Mouse (Mus musculus) heart, adult 9 months (tissue): ENCODE results near the gene Elavl1.
"Not testable (repeated sequence)": the region's sequence is repeated elsewhere in the genome, so short reads cannot be mapped to it uniquely, and the experiment has no call there.

Source experiments
- DNase-seq, 2 experiments: peaks; one replicate each; pipeline ENCODE4 v3.0.0; 2022; ENCODE audit warnings: low spot score in 2 of 2

Gene Elavl1

DNA sequence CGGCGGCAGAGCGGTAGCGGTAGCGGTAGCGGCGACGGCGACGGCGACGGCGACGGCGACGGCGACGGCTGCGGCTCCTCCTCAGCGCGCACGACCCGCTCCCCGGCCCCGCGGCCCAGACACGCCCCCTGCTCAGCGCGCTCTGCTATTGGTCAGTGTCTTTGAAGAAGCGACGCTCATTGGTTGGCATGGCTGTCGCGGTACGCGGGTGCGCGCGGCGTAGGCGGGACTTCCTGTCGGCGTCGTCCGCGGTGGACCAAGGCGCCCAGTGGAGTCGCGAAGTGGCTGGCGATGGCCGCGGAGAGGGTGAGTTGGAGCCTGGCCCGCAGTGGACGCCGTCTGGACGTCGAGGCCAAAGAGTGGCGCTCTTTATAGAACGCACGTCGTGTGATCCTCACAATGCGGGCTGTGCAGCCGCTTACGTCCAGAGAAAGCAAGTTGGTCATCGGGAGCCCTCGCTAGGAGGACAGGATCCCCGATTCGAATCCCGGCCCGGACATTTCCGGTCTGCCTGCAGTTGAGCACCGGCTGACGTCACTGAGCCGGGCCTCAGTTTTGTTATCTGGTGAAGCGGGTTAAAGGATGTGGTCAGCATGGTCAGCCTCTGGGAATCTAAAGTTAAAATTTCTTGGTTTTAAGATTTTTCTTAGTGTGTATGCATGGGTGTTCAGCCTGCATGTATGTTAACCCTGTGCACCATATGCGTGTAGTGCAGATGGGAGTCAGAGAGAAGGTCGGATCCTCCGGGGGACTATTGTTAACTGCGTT lies at the start of gene Elavl1, which contains the start of gene Ccl25:
Gene Elavl1, minus strand, starts transcription at position 431 of the 768 bp plus-strand sequence.
Gene Ccl25, plus strand, starts transcription at position 228 of the 768 bp plus-strand sequence.
- peak; percentile 96 for DNase-seq

DNA sequence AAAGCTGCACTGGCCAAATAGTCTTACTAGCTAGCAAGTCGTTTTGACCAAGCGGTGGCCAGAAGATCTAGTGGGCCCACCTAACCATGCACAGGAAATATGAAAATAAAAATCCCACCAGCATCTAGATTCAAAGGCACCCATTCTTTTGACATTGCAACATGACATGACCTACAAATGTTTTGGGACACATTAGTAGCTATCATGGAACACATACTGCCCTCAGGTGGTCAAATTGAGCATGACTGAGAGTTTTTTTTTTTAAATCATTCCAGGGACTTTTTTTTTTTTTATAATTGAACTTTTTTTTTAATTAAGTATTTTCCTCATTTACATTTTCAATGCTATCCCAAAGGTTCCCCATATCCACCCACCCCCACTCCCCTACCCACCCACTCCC lies 47.4 kb upstream of the Elavl1 start:
- DNase-seq: no peak

DNA sequence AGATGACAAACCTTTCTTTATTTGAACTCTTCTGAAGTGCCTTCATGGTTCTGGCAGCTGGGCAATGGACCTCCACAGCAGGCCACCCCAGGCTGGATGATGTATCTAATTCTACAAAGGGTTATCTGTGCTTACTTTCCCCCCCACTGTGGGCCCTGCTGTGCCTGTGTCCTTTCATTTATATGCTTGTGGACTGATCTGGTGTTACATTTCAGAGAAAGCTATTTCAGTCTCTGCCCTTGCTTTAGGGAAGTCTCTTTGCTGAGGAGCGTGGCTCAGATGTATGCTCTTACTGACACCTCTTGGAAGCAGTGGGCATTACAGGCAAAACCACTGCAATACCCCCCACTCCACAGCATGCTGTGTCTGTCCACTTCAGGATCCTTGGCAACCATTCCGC lies 44.9 kb upstream of the Elavl1 start:
- peak; percentile 32 to 55 for DNase-seq

DNA sequence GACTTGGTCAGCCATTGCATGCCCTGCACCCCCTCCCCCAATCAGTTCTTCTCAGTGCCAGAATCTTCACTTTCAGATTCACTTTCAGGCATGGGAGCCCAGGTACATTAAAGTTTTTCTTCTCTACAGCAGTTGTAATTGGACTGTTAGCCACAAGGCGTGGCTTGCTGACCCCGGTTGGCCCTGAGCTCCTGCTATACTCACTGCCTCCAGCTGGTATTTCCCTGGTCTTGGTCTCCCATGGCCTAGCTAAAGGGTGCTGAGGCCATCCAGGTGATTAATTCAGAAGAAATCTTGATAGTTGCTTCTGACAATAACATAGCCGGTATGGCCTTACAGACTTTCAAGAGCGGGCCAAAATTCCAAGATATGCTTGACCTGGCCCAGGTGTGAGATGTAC lies 43.3 kb upstream of the Elavl1 start:
- DNase-seq: no peak

DNA sequence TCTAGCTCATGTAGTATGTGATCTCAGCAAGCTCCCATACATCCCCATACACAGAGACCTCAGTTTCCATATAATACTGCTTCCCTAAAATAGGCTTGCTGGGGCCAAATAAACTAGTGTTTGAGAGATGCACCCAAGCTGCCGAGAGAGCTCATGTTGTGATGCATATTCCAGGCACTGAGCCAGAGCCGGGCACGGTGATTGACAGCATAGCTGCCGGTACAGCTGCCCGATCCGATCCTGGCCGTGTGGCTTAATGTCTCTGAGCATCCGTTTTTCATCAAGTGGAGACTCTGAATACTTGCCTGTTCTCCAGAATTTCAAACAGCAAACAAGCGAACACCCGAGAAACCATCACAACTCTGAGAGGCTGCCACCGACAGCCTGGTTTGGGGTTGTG lies 42.6 kb upstream of the Elavl1 start:
- no peak for DNase-seq

DNA sequence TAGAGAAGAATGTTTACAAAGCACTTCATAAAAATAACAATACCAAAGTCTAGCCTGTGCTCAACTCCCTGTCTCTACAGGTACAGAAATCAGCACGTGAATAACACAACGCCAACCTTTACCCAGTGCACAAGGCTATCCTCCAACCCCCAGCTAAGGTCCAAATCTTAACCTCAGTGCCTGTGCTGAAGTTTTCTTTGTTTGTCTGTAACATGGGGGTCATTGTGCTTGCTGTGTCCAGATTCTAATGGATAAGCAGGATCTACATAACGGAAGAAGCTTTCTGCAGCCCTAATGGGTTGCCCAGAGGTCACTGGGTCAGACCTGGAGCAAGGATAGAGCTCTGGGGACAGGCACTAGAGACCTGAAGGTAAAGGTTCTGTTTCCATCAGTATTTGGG lies 41.0 kb upstream of the Elavl1 start:
- DNase-seq: no peak

DNA sequence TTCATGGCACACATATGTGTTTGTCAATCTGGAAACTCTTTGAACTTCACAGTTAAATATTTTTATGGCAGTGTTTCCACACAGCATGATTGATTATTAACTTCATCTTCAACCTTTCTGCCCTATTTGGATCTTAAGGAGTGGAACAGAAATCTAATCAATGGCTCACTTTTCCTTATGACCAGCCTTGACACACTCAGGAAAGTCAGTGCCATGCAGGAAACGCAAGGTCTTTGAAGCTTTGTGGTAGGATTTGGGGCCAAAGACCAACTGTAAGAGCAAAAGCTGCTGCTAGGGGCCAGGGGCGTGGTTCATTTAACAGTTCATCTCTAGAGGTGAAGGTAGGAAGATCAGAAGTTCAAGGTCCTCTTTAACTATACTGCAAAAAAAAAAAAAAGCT lies 35.7 kb upstream of the Elavl1 start:
- DNase-seq: no peak

DNA sequence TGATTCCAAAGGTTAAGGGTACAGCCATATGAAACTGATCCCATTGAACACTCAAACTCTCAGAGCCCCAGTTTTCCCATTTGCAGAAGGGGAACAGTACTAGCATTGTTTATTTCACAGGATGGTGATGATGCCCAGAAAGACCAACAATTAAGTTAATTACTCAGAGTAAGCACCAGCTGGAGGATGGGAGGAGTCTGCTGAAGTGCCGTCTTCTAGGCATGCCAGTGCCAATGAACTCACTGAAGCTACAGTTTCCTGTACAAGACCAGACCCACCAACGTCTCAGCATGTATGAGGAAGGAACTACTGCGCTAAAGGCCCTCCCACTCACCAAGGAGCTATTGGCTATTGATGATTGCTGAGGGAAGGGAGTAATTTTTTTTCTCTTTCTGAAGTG lies 34.1 kb upstream of the Elavl1 start:
- DNase-seq: no peak

DNA sequence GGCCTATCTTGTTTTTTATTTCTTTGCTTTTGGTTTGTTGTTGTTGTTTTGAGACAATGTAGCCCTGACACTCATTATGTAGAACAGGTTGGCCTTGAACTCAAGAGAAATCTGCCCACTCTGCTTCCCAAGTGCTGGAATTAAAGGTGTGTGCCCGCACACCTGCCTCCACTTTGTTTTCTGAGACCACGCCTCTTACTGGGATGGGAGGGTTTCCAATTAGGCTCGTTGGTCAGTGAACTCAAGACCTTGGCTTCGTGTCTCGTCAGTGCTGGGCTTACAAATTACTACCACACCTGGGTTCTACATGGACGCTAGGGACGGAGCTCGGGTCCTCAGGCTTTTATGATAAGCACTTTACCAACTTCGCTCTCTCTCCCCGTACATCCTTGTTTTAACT lies 30.2 kb upstream of the Elavl1 start:
- DNase-seq: no peak

DNA sequence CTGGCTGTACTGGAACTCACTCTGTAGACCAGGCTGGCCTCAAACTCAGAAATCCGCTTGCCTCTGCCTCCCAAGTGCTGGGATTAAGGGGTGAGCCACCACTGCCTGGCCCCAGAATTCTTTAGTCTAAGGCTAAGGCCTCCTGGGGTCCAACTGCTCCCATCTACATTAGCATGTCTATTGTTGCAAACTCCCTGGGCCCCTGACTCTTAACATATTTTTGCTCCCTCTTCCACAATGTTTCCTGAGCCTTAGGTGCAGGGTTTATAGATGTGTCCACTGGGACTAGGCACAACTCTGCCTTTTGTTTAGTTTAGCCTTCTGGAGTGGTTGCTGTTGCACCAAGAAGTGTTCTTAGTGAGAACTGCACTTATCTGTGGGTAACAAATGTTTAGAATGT lies 29.3 kb upstream of the Elavl1 start:
- DNase-seq: no peak

DNA sequence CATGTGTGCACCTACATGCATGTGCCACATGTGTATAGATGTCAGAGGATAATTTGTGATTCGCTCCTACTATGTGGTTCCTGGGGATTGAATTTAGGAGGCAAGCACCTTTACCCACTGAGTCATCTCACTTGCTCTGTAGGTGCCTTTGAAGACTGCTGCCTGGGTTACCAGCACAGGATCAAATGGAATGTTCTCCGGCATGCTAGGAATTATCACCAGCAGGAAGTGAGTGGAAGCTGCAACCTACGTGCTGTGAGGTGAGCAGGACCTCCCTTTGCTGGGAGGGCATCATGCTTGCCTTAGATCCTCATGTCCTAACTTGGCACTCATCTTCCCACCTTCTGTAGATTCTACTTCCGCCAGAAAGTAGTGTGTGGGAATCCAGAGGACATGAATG lies 28.5 kb upstream of the Elavl1 start:
- DNase-seq: no peak

DNA sequence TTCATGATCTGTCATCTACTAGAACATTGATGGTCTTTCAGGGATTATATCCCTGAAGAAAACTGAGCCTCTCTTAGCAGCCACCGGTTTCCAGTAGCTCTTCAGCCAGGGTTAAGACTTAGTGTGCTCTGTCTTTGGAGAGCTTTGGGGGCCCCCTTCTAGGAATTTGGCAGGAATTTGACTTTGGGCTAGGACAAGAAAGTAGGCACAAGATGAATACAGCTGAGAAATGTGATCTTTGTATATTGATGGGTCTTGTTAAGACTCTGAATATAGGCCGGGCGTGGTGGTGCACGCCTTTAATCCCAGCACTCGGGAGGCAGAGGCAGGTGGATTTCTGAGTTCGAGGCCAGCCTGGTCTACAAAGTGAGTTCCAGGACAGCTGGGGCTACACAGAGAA lies 27.3 kb upstream of the Elavl1 start:
- DNase-seq: not testable (repeated sequence)

DNA sequence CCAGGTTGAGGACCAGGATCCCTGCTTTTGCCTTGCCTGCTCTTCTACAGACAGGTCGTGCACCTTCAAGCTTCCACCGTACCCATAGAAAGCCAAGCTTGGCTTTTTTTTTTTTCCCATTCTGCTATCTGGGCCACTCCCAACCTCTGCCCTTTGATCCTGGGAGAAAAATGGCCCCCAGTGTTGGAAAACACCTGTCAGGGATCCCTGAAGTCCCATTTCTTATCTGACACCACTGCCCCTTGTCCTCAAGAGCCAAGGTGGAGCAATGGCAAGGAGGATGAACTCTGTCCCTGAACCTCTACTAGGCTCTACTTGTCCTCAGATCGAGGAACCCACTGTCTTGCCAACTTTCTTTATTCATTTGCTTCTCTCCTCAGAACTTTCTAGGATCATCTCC lies 25.4 kb upstream of the Elavl1 start:
- DNase-seq: no peak

DNA sequence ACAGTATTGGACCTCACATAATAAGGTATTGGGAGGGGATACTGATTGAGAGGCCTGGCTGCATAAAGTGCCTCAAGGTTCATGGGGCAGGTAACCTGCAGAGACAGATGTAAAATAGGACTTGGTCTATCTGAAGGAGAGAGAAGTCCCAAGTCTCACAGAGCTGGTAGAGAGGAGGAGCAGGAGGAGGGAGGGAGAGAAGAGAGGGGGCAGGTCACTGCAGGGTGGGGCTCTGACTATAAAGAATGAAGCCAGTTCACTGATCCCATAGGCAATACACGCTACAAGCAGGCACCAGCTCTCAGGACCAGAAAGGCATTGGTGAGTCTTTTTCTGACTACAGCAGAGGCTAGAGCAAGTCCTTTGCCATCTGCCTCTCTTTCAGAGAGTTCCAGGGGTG lies 24.1 kb upstream of the Elavl1 start:
- DNase-seq: no peak

DNA sequence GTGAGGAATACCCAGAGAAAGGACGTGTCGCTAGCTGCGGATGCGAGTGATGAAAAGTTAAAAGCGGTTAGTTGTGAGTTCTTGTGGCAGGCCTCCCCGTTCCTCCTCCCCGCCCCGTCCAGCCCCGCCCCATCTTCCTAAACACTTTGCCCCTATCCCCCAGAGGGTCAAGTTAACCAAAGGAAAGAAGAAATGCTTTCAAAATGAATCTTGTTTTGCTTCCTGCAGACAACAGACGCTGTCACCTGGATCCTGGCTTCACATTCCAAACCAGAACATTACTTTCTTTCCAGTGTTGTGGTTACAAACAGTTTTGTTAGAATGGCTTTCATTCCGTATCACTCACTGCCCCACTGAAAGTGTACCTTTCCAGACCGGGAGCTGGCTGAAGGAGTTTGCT lies 23.1 kb upstream of the Elavl1 start:
- no peak for DNase-seq

DNA sequence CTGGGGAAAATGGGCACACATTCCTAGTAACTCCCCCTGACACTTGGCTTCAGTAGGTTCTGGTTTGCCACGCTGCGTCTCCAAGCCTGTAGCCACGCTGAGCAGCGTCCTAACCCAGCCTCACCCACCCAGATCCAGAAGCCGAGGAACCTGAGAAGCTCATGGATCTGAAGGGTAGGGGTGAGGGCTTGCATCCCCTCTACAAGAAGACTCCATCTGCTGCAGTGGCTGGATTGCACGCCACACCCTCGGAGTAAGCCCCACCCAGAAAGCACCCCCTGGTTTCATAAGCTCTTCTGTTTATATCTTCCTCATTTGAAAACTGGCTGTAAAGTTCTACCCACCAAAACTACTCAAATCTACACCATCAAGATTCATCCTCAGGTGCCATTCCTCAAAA lies 22.4 kb upstream of the Elavl1 start:
- no peak for DNase-seq

DNA sequence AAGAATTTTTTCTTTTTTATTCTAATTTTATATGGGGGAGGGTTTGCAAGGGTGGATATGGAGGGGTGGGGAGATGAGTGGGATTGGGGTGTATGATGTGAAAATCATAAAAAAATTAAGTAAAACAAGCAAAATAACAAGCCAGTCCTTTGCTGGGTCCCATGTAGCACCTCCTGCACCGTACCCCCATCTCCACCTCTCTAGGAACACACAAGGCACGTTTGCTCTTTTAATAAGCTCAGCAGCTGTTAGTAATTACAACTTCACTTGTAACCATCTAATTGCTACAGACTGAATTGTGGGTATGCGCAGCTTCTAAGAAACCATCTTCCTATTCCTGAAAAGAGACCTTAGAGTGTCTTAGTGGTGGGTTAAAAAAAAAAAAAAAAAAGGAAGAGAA lies 15.0 kb upstream of the Elavl1 start:
- DNase-seq: no peak

DNA sequence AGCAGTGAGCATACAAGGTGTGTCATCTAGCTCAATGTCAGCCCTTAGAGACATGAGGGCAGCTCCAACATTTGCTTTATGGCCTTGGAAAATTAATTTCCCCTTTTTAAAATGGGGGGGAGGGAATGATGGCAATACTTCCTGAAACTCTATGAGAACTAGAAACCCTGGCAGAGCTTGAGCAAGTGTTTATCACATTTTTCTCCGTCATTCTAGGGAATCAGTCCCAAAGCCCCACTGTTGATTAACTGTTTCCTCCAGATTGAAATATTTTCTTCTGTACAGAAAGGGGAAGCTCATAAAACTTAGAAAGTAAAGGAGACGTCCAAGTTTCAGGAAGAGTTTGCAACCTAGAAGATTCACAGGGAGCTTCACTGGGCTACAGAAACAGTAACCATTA lies 10.5 kb upstream of the Elavl1 start:
- DNase-seq: no peak

DNA sequence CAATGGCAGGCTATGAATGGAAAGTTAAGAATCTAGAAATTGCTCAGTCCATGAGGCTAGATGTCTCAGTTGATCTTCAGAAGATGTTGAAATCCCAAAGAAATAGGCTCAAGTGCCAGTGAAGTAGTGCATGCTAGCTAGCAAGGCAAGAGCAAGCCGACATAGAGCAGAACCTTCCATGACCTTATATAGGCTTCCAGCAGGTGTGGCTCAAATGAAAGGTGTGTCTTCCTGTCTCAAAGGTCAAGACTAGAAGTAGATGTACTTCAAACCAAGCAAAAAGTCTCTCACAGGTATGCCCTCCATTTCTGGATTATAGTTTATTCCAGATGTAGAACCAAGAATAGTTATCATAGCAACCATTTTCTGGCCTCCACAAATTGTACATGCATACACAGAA lies 8.8 kb upstream of the Elavl1 start:
- DNase-seq: no peak

DNA sequence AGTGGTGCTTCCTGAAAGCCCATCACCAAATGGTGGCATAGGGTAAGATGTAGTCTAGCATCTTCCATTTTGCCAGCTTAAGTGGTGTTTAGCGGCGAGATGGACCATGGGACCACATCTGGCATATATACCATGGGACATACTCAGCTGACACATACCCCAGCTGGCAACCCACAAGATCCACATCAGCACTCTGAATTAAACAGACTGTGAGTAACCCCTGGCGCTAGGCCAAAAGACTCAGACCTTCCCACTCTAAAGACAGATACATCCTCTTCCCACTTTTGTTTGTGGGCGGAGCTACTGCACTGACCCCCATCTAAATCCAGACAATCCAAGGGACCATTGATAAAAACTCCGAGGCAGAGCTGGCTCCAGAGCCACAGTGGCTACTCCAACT lies 3.8 kb upstream of the Elavl1 start:
- DNase-seq: no peak

DNA sequence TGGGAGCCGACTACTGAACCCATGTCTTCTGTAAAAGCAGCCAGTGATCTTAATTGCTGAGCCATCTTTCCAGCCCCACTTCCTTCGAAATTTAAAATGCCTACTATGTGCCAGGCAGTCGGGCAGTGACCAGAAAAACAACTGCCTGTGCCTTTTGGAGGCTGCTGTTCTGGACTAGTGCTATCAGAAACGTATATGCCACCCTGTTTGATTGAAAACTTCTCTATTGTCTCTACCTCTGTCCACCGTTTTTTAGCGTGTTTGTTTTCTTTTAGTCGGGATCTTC lies 481 bp upstream of the Elavl1 start:
- DNase-seq: no peak

DNA sequence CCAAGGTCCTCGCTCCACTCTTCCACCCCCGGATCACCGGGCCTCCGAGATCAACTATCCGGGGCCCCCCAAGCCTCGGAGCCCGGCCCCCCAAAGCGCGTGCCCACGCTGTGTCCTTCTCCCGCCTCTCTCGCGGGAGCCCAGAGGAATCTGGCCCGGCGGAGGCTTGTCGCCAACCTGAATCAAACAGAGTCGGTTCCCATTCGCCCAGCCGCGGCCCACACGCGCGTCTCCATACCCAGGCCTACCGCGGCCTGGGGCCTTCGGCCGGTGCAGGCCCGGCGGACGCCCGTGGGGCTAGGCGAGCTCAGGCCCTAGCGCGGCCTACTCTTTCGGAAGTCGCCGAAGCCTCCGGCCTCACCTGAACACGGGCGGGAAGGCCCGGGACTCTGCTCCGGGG lies 688 bp downstream of the Elavl1 start:
- DNase-seq: peak in 1 of 2 experiments; percentile 55

DNA sequence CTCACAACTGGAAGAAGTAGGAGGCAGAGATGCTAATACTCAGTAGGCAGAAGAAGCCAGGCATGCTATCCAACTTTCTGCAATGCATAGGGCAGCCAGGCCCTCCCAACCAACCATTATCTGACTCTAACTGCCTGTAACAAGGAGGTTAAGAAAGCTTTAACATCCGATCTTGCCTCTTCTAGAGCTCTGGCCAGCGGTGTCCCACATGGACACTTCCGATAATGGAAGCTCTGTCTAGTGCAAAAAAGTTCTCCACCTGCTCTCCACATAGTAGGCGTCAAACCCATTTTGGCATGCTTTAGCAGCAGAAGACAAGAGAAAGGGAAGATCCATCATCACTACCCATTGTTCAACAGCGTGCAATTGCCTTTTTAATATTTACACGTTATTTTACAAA lies 1.3 kb downstream of the Elavl1 start:
- DNase-seq: peak in 1 of 2 experiments; percentile 4

DNA sequence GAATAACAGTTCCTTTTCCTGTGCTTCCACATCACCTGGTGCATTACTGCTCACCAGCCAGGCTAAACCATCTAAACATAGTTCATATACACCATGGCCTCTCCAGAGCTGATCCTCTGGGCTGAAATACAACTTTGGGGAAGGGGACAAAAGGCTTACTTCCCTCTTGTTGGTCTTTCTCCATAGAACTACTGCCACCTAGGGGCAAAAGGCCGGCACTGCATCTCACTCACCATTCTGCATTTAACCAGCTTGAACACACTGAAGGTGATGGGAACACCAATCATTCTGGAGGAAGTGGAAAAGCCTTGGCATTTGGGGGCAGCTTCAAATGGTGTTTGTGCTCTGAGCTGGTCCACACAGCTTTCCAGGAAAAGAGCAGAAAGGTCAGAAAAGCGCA lies 2.7 kb downstream of the Elavl1 start:
- peak; percentile 44 to 79 for DNase-seq
